Mouse (Mus musculus): ENCODE measurements at regions not wholly inside any gene's neighbourhood (a gene's known extent, or its start where the extent isn't known, plus 50 kb on each side); places are given as distances from the start of the nearest gene placed in this dataset.

DNA sequence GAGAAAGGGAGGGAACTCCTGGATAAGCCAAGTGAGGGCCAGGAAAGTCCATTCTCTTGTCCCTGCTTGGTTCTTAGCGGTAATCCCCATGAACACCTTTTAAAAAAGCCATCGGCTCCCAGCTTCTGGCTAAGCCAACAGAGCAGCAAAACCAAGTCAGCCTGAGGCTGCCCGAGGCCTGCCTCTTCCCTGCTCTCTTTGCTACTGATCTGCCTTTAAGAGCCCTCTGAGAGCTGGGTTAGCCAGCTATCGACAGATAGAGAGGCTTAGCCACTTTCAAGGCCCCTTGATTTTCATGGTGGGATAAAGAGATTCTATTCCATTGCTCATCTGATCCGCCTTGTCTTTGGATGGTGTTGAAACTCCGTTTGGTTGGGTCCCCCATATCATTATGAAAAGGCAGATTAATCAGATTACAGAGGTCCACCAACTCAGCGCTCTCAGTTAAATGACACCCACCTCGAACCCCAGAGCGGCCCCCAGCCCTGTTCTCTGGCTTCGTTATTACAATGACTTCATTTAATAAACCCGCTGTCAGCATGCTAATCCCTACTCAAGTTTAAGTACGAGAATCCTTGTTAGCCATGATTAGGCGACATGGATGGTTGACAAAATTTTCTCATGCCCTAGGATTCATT, 66.1 kb downstream of the Slc4a3 start:
- no peak for DNase-seq (ENCODE audit: low spot score)

DNA sequence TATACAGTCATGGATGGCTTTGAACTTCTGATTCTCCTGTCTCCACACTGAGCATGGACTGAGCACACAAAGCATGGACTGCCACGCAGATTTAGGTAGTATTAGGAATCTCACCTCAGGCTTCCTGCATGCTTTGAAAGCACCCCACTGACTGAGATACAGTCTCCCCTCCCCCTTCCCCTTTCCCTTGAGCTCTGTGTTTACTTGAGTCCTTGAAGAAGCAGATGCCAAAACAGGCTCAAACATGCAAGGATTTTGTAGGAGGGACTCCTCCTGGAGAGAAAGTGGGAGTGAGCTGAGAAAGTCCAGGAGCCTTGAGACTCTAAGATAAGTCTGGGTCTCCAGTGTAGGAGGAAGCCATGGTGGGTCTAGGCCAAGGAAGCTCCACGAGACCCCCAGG, 67.1 kb downstream of the Slc4a3 start:
- DNase-seq (ENCODE audit: low spot score) = no peak

DNA sequence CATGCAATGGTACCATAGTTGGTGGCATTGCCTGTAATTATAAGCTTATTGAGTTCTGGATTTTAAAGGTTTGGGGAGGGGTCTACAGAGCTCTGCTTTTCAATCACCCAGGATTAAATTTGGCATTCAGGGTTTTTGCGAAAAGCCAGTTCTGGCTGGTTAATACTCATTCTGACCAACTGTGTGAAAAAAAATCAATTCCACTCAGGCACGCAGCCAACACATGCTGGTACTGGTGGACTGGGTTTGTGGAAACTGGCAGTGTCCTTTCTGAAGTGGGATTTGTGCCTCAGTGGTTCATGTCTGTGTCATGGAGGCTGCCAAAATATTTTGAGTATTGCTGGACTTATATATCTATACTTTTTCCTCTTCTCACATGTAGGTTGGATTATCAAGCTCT, 70.9 kb downstream of the Slc4a3 start:
- no peak for DNase-seq (ENCODE audit: low spot score)

DNA sequence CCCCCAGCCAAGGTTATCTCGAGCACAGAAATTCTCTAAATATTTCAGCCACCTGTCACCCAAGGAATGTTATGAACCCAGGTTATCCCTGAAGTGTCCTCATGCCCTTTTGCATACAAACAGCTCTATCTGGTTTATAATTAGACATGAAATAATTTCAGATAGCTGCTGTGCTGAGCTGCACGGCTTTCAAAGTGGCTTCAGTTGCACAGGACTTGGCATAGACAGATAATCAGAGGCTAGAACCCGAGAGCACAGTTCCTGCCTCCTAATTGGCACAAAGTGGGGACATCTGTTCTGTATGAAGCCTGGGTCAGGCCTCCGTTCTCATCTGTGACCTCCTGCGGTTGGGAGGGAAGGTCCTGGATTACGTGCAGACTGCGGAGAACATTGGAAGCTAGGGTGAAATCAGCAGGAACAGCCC, 72.3 kb downstream of the Slc4a3 start:
- peak; percentile 26 for DNase-seq (ENCODE audit: low spot score)

DNA sequence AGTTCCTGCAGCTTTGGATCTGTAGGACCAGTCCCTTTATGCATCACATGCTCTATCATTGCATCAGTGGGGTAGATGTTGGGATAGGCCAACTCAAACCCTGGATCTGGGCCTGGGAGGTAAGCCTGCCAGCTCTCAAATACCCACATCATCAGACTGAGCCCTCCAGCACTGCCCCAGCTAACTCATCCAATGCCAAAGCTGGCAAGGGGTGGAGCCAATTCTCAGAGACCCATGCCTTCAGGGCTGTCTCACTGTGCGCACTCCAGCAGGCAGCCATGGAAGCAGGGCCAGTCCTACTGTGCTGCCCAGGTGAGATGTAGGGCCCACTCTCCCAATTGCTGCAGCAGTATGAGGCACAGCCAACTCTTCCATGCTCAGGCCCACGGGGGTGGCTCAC, 84.2 kb downstream of the Slc4a3 start:
- no peak for DNase-seq (ENCODE audit: low spot score)

DNA sequence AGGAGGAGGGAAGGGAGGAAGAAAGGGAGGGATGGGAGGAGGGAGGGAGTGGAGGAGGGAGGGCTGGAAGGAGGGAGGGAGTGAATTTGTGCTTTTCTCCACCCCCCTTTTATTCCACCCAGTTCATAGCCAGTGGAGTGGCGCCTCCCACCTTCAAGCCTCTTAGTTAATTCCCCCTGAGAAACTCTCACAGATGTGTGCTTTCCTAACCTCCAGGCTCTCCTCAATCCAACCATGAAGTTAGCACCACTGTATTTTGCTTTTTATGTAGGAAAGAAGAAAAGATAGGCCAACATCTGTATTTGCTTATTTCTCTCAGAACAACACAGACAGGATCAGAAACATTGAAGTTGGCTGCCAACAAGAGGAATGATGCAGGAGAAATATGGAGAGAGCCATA, 85.7 kb downstream of the Slc4a3 start:
- DNase-seq (ENCODE audit: low spot score) = no peak

DNA sequence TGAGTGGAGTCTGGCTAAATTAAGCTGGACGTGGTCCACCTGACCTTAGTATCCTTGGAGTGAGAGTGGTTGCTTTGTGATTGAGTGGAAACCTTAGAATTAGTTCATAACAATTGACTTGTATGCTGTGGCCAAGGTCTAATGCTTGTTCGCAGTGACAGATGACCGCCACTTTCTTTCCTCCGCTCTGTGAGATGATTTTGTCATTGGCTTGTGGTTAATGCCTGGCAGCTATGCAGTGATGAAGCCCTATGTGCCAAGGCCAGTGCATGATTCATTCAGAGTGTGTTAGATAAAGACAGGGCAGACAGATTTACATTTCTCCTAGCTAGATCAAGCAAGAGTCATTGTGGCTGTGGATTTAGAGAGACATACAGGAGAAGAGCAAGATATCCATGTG, 89.5 kb downstream of the Slc4a3 start:
- no peak for DNase-seq (ENCODE audit: low spot score)

DNA sequence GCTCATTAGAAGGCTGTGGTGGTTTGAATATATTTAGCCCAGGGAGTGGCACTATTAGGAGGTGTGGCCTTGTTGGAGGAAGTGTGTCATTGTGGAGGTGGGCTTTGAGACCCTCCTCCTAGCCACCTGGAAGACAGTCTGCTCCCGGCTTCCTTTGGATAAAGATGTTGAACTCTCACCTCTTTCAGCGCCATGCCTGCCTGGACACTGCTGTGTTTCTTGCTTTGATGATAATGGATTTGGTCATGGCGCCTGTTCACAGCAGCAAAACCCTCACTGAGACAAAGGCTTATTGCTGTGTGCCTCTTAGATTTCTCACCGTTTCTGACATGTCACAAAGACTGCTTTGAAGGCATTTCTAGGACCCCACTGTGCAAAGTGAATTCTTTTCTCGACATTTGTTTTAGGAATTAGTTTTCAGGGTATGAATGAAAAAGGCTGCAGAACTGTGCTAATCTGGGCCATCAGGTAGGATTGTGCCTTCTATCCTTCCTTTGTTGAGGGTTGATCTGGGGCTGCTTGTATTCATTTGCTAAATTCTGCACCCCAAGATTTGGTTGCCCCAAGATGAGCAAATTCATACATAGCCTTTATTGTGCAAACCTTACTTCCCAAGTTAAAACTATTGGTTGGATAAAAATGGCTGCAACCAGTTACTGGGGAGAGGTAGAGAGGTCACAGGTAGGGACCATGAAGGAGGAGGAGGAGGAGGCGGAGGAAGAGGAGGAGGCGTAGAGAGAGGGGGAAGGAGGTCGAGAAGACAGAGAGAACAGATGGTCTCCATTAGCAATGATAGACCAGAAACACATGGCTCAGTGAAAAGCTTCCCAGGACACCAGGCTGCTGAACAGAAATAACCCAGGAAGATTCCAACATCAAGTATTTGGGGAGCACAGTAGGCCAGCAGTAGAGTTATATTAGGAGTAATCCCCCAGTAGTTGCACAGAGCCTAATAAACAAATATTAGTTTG, 93.2 kb downstream of the Slc4a3 start:
- DNase-seq (ENCODE audit: low spot score) = peak; percentile 52

DNA sequence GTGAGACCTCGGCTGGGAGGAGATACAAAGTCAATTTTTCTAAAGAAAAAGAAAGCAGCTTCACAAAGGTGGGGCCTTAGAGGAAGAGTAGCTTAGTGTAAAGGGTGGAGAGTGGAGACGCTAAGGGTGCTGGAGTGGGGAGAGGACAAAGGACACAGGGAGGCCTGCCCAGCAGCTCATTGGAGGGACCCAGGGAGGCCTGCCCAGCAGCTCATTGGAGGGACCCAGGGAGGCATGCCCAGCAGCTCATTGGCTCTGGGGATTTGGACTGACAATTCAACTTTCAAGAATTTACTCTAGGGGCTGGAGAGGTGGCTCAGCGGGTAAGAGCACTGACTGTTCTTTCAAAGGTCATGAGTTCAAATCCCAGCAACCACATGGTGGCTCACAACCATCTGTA, 96.4 kb downstream of the Slc4a3 start:
- DNase-seq (ENCODE audit: low spot score) = no peak

DNA sequence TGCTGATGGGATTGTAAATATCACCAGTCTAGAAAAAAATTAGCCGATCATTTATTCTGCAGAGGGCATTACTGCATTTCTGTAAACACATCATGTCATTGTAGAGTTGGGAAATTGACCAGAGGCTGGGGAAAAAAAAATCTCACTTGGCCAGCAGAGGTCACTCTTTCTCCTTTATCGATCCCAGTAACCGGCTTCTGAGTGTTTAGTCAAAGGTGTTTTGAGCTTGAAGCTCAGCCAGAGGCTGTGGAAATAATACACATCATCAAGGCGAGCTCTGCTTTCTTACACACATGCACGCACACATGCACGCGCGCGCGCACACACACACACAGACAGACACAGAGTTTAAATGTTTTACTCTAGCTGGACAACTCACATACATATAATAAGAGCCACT, 106.5 kb downstream of the Slc4a3 start:
- peak; percentile 65 for DNase-seq (ENCODE audit: low spot score)

DNA sequence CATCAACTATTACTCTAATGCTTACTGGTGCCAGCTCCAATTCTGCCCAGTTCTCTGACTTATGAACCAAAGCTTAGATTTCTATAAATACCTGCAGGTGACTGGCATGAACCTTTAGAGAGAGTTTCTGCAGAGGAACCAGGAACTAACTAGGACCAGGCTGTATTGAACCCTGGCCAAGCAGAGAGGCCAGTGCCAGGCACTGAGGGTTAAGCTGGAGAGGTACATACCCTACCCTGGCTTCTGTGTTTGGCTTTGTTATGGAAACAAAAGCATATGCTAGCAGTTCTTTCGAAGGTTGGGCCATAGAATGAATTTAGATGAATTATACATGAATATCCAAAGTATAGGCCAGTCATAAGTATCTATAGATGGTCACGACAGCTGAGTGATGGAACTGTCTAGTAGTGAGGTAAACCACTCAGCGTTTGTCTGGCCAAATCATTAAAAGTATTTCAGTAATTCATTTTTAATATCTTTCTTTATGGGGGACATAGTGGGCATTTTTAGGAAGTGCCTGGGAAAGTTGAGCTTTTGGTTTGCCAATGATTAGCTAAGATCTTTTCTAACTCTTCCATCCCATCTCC, 107.0 kb downstream of the Slc4a3 start:
- no peak for DNase-seq (ENCODE audit: low spot score)

DNA sequence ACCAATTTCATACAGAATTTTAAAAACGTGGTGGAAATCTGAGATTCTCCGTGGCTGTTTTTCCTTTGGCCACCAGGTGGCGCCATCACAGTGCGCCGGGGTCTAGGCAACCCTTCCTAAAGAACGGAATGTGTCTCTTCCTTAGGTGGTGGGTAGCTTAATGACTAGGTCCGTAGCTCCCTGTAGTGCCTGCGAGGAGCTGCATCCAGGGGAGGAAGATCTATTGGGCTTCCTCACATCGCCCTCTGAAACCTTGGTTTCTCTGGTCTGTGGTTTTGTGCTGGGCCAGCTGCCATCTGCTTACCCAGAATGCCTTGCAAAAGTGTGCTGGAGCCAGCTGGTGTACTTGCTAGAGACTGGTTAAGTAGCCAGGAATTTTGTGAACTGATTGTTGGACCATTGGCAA, 107.6 kb downstream of the Slc4a3 start:
- DNase-seq (ENCODE audit: low spot score) = peak; percentile 61

DNA sequence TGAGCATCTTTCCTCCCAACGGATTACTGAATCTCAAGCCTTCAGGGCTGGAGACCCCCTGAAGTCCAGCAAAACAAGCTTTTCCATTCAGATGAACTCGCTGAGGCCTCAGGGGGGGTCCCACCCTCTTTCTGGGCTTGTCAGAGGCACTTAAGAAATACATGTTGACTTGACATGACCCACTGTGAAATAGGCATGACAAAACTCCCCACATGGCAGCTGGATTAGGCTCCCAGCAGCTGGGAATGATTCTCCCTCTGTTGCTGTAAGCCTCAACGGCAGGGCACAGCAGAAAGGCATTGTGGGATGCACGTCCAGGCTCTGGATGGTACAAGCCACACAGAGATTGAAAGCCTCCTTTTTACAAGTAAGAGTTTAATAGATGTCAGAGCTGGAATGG, 110.5 kb downstream of the Slc4a3 start:
- DNase-seq (ENCODE audit: low spot score) = no peak

DNA sequence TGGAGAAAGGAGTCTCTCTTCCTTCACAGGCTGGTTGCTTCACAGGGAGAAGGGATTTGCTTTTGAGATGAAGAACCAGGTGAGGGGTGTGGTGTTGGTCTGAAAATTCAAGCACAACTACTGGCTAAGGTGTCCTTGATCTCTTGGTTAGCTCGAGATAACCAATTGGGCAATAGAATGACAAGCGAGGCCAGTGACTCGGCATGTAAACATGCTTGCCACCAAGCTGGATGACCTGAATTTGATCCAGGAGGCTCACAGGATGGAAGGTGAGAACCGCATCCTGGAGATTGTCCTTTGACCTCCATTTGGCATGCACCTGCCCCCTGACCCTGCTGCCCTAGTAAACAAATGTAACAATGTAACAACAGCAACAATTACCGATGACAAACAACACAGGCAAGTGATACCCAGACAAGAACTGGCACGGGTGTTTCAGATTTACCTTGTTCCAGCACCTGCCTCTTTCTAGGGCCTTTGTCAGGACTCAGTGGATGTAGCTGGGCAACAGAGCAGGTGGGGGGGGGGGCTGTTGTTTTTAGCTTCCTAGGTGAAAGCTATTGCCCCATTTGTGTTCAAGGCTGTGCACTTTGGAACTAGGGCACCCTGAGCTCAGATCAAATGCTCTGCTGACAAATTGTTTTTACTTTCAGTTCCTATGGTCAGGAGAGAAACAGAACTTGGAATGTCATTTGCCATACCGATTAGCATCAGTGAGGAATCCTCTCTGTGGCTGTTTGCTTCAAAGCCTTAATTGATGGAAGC, 114.5 kb downstream of the Slc4a3 start:
- DNase-seq (ENCODE audit: low spot score) = no peak

DNA sequence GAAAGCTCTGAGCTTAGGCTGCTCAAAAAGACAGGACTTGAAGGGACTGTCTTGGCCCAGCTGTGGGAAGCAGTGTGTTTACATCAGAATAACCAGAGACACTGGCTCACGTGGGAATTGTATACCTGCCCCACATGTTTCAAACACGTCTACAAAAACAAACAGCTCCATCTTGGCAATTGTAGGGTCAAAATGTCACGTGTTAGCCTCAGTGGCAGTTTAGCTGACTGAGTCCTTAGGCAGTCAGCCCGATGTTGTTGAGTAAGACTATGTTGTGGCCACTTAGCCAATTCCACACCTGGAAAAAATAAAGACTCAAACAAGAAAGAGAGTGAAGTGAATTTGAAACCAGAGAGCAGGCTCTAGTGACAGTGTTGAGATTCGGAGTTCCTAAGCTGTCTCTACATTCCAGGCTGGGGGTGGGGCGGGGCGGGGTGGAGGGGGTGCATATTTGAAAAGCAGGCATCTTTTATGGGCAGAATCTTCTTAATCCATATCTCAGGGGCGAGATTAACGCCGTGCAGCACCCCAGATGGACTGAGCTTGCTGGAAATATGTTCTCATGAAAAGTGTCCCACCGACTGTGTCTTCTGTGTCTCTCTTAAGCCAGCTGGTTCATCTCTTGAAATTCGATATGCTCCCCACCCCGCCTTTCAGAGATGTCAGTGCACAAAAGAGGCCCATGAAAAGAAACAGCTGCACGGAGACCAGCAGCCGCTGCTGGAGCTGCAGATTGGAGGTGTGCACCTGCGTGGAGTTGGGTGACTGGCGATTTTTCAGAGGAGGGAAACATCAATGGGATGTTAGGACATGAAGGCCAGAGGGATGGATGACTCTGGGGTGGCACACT, 116.3 kb downstream of the Slc4a3 start:
- DNase-seq (ENCODE audit: low spot score) = peak; percentile 75

DNA sequence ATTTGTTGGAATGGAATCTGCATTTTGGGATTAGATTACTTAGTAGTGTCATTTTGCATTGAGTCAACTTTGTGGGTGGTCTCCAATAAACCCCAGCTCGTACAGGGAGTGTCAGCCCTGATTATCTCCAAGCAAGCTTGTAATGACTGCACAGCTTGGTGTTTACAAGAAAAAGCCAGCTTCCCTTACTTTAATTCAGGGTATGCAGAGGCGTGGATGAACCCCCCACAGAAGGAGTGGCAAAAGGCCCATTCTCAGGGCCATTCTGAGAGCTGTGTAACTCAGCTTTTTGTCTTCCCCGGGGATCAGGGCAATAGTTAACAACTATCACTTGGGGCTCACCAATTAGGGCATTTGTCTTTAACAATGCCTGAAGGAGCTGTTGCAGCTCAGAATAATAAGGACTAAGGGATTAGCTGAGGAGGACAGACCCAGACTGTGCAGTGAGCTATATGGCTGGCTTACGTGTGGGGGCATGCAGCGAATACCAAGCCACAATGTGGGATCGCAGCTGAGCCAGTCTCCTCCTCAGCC, 121.7 kb downstream of the Slc4a3 start:
- peak; percentile 37 for DNase-seq (ENCODE audit: low spot score)

DNA sequence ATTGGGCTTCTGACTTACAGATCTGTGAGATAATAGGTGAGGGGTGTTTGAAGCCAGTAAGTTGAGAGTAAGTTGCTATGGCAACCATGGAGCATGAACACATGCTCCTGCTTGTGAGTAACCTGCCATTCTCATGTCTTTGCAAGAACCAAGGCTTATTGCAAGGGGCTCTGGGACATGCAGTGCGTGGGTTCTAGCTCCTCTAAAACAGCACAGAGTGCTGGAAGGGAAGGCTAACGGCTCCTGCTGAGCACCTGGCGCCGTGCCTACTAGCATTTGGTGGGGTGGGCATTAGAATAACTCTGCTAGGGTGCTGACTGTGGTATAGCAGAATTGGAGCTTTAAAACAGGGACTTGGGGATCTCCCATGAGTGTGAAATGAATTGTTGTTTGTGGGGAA, 130.2 kb downstream of the Slc4a3 start:
- no peak for DNase-seq (ENCODE audit: low spot score)

DNA sequence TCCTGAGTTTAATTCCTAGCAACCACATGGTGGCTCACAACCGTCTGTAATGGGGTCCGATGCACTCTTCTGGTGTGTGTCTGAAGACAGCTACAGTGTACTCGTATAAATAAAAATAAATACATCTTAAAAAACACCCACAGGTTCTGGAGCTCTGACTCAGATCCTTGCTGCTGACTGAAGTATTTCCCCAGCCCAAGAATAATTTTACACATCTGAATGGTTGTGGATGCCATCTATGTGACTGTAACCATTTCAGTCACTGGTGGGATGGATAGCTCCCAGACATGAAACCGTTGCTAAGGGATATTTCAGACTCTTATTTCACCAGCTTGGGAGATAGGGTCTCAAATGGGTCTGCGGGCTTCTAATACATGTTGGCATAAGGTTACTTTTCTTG, 131.6 kb downstream of the Slc4a3 start:
- no peak for DNase-seq (ENCODE audit: low spot score)

DNA sequence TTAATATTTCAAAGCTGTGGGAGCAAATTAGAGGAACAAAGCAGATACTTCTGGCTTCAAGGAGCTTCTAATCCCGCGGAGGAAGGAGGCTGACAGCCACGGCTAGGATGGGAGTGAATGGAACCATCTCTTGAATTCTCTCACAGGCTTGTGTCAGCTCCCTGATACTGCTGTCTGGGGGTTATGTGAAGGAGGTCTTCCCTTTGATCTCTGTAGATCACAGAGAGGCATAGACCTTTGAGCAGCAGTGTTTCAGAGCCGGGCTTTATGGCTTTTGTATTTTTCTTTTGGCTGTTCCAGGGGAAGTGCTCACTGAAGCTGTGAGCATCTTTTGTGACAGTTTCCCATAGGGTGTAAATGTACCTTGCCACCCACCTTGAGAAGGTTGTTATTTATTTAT, 132.2 kb downstream of the Slc4a3 start:
- DNase-seq (ENCODE audit: low spot score) = no peak

DNA sequence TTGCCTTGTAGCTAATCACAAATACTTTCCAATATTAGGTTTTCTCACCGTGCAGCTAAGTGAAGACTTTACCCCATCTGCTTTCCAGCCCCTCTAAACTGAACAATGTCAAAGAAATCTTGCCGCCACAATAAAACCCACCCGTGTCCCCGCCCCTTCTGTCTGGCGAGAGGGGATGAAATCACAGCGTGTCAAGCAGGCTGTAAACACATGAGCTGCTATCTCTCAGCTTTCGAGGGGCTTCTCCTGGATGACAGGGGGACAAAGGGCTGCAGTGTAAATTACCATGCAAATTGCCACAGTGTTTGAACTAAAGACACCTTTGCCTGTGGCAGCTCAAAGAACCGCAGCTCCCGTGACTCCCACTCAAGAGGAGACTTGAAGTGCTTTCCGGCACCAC, 134.3 kb downstream of the Slc4a3 start:
- peak; percentile 30 for DNase-seq (ENCODE audit: low spot score)

DNA sequence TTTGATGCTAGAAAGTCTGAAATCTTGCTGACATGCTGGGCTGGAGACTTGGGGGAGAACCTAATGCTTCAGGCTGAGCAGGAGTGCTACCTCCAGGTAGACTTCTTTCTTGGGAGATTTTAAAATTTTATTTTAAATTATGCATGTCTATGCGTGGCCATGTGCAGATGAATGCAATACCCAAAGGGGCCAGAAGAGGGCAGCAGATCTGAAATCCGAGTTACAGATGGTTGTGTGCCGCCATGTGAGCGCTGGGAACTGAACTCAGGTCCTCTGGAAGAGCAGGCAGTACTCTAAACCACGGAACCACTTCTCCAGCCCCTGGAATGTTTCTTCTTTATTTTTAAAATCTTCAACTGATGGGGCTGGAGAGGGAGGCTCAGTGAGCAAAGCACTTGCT, 135.8 kb downstream of the Slc4a3 start:
- no peak for DNase-seq (ENCODE audit: low spot score)

Data from embryo, embryonic 10 days (tissue).